Mouse (Mus musculus) adrenal gland, postnatal 4 days (tissue): Measurements from ENCODE around the gene Zmym3. TPM values are rescaled to one million over a fixed set of nuclear protein-coding genes. Genes with fewer than 3 reads are reported as not detected.
A peak's percentile ranks its signal among the peaks of the same experiment; 100 is the strongest.

Source experiments
- DNase-seq, 2 experiments: peaks; one replicate each; pipeline ENCODE4 v3.0.0; 2021 to 2022; ENCODE audit warnings: low spot score in 2 of 2, mixed read lengths in 2 of 2
- long read RNA-seq, 2 experiments: library from polyadenylated mRNA; stranded (forward); transcript quantifications; one replicate each; pipeline ENCODE4 v2.0.0; 2021
- total RNA-seq, 2 experiments: library from RNA; stranded (reverse); gene quantifications; 2 replicates each; pipeline ENCODE4 v1.2.3; 2021

The Zmym3 gene
- total RNA-seq: 100 to 1,000 TPM; 134 to 141 TPM
- long read RNA-seq, experiment 1, partial matches to known transcripts: 8 of 24 reads
- long read RNA-seq, experiment 1, other reads (novel, unspliced or antisense): 12 of 24 reads
- long read RNA-seq, experiment 2, partial matches to known transcripts: 9 of 35 reads
- long read RNA-seq, experiment 2, other reads (novel, unspliced or antisense): 21 of 35 reads

DNA sequence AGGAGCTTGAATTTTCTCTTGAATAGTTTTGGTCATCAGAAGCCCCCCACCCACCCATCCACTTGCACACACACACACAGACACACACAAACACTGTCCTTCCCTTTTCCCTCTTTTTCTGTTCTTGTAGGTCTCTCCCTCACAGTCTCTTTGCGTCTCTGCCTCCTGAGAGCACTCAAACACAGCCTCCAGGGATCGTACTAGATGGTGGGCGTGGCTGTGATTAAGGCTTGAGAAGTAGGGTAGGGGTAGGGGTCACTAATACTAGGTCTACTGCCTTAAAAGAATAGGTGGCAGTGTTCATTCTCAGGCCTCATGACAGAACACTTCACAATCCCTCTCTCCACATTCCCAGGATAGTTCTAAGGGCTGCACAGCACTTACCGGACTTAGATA, at the start of gene Zmym3:
Gene Zmym3 (minus strand): TSS at position 150 of the 396 bp plus-strand sequence.
- no peak for DNase-seq

- DNase-seq: no peak
Measured at GRCm38 (mm10) chrX:101451591-101451990, 30.9 kb upstream of the Zmym3 start.

DNA sequence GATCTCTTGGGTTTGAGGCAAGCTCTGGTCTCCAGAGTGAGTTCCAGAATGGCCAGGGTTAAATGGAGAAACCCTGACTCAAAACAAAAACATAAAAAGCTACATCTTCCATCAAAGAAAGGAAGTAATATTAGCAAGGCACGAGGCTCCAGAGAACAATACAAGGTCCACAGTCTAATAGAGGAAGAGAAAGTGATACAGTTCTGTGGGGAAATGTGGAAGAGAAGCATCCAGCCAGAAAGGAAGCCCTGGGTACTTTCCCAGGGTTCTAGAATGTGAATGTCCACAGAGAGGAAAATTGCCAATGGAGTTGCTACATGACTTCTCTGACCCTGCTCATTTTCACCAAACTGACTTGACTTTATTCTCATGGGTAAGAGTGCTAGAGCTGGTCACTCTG, 30.5 kb upstream of the Zmym3 start:
- no peak for DNase-seq

DNA sequence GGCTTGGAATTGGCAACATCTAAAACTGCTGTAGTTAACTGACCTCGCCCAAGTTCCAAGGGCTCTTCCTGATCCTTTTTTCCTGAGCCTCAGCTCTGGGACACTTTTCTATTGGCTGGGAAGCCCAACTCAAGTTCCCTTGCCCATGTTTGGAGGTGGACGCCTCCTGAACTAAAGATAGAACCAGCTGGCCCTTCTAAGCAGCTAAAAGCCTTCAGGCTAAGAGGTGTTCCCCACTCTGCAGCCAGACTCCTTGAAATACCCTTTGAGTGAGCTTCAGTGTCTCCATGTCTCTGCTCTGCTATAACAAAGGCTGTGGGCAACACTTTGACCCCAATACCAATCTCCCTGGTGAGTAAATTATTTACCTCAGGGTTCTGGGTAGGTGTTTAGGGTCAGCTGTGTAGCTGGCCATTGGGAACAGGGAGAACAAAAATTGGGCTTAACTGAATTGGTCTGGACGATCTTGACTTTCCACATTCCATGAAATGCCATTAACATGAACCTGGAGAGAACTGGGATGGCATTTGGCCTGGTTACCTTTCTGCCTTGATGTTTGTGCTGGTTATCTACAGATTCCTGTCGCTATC, 28.3 kb upstream of the Zmym3 start, which contains the start of gene Itgb1bp2:
Gene Itgb1bp2 (plus strand): TSS at position 203 of the 590 bp plus-strand sequence.
- DNase-seq: no peak

- DNase-seq: peak in 1 of 2 experiments; percentile 10
Measured at GRCm38 (mm10) chrX:101429976-101430375, 9.3 kb upstream of the Zmym3 start.

GRCm38 (mm10) chrX:101429142-101429949, 8.7 kb upstream of the Zmym3 start, which contains the start of gene Nono:
Gene Nono (plus strand): TSS chrX:101429318.
- DNase-seq: peak in 1 of 2 experiments; percentile 66

- no peak for DNase-seq
Measured at GRCm38 (mm10) chrX:101428785-101429141, 8.1 kb upstream of the Zmym3 start.

DNA sequence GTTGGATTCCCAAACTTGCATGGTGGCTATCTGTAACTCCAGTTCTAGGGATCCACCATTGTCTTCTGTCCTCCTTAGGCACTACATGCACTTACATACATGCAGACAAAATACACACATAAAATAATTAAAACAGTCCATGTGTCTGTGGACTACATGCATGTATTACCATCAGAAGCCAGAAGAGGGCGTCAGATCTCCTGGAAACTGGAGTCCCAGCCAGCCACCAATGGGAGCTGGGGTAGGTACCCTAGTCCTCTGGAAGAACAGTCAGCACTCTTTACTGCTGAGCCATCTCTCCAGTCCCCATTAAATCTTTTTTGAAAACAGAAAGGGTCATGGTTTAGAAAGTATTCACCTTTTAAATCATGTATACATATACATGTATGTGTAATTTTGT, 7.1 kb upstream of the Zmym3 start:
- DNase-seq: no peak

DNA sequence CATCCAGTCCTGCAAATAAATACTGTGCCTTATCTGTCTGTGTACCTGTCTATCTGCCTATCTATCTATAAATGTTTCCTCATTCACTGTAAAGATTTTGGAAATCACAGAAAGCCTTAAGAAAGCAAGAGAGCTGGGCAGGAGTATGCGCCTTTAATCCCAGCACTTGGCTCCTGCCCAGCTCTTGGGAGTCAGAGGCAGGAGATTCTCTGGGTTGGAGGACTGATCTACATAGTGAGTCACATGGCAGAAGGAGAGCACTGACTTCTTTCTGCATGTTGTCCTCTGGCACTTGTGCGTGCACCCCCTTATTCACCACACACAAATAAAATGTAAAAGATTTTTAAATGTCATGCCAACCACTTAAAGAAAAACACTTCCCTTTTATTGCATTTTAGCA, 2.8 kb upstream of the Zmym3 start:
- DNase-seq: no peak

GRCm38 (mm10) chrX:101419725-101420699, 637 bp downstream of the Zmym3 start:
- peak; percentile 67 to 70 for DNase-seq

GRCm38 (mm10) chrX:101418946-101419724, 1.5 kb downstream of the Zmym3 start:
- DNase-seq: peak; percentile 17 to 27

DNA sequence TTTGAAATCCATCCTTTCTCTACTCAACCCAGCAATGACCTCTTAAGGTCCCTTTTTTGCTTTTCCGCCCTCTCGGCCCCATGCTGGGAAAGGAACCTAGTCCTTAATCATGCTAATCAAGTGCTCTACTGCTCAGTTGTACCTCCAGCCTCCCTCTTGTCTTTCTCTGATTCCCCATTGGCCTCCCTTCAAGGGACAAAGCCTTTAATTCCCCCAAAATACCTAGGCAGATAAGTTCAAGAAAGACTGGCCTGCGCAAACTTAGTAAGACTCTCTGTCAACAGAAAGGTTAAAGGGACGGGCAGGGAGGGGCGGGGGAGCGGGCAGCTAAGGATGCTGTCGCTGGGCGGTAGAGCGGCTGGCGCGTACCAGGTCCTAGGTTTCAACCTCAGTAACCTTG, 24.2 kb downstream of the Zmym3 start:
- DNase-seq: no peak

DNA sequence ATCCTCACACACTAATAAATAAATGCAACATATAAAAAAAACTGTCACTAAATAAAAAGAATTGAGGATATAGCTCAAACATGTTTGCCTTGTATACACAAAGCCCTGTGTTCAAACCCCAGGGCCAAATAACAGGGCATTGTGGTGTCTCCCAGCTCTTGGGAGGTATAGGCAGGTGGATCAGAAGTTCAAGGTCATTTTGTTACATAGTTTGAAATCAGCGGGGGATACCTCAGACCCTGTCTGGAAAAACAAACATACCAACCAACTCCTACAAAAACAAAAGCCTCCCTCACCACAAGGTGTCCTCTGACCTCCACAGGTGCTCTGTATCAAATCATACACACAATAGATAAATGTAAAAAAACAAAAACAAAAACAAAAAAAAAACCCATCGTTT, 26.3 kb downstream of the Zmym3 start:
- DNase-seq: no peak

- DNase-seq: no peak
Measured at GRCm38 (mm10) chrX:101388866-101389537, 31.6 kb downstream of the Zmym3 start.

DNA sequence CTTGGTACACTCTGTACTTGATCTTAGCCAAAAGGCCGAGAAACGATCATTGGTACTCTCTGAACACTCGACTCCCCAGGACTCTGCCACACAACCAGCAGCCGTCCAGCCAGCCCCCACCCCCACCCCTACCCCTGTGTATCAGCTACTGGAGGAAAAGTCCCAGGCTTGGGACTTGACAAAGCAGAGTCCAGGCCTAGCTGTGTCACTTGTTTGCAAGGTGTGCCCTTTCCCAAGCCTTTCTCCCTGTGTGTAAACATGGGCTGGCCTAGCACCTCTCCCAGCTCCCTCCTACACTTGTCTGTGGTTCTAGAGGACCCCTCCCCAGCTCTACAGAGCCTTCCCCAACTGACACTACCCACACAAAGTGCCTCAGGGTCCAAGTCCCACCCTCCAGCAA, 34.4 kb downstream of the Zmym3 start:
- DNase-seq: no peak

DNA sequence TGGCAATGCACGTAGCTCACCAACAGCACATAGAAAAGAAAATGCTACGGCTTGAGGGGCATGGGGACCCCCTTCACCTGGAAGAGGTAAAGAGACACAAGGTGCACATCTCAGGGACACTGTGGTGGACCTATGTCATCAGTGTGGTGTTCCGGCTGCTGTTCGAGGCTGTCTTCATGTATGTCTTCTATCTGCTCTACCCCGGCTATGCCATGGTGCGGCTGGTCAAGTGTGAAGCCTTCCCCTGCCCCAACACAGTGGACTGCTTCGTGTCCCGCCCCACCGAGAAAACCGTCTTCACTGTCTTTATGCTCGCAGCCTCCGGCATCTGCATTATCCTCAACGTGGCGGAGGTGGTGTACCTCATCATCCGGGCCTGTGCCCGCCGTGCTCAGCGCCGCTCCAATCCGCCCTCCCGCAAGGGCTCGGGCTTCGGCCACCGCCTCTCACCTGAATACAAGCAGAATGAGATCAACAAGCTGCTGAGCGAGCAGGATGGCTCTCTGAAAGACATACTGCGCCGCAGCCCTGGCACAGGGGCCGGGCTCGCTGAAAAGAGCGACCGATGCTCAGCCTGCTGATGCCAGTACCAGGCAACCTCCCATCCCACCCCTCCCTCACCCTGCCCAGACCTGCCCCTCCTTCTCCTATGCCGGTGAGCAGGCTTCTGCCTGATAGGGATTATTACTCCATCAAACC, 36.1 kb downstream of the Zmym3 start:
- no peak for DNase-seq

- no peak for DNase-seq
Measured at GRCm38 (mm10) chrX:101383455-101383854, 37.2 kb downstream of the Zmym3 start.

GRCm38 (mm10) chrX:101379744-101380143, 40.9 kb downstream of the Zmym3 start:
- DNase-seq: no peak

DNA sequence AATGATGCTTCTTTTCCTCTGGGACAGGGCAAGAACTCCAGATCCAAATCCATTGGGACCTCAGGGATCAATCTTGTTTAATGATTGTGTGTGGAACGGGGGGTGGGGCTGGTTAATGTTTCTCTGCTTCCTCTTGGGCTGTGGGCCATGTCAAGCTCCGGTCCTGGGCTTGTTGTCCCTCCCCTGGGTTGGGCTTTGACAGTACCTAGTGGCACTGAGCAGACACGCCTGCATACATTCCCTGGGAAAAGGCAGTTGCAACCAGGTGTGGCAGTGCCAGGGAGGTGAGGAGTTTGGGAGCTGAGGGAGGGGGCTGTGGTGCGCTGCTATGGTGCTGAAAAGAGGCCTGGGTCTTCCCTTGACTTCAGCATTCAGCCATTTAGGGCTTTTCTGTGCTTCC, 43.6 kb downstream of the Zmym3 start:
- no peak for DNase-seq
